Mouse (Mus musculus): Measurements from ENCODE around the gene Olfr324. TPM values are rescaled to one million over a fixed set of nuclear protein-coding genes. Genes with fewer than 3 reads are reported as not detected.
A peak's percentile ranks its signal among the peaks of the same experiment; 100 is the strongest.

Olfr324 gene
- polyA plus RNA-seq, 1 experiment from 2014 or later = 0.06 TPM

- Histone ChIP-seq H3K9me3 (no peaks in the 10 kb centered on the region), H3K27me3 (peaks cover 19% of the 10 kb centered on the region), H3K4me1 (replicated peaks) (peaks cover 13% of the 10 kb centered on the region), H3K4me3 (no peak overlapping the region), H3K4me2 (no peak overlapping the region), H3K36me3 (no peaks in the 10 kb centered on the region), H3K9ac (no peak overlapping the region), H3K27ac (replicated peaks) (no peak overlapping the region)
- ATAC-seq (ENCODE audit: low FRiP score, low read depth) = no peak
- 74% methylated on average over 7 of the region's 7 CpGs for WGBS
These were observed 43.3 kb downstream of the Olfr324 start for GRCm38 (mm10) chr11:58638176-58638701.

GRCm38 (mm10) chr11:58640272-58640867 lies 45.5 kb downstream of the Olfr324 start, which contains the start of gene Trim58:
Gene Trim58, plus strand, starts transcription at chr11:58640465.
- peak within 1 kb of the TSS; percentile 99 for H3K4me2 ChIP-seq
- peak within 1 kb of the TSS; percentile 48 for H3K4me3 ChIP-seq
- peak within 1 kb of the TSS; percentile 57 for H3K9ac ChIP-seq
- WGBS = 6% methylated on average over 34 of the region's 34 CpGs
- no peaks in the 10 kb centered on the region for H3K36me3 ChIP-seq
- H3K27ac ChIP-seq (replicated peaks) = no peak within 1 kb of the TSS
- H3K4me1 ChIP-seq (replicated peaks) = peaks cover 13% of the 10 kb centered on the region
- ATAC-seq (ENCODE audit: low FRiP score, low read depth) = peak; percentile 59; the same call in 1 of the 2 replicates
- no peaks in the 10 kb centered on the region for H3K9me3 ChIP-seq
- H3K27me3 ChIP-seq = peaks cover 19% of the 10 kb centered on the region

DNA sequence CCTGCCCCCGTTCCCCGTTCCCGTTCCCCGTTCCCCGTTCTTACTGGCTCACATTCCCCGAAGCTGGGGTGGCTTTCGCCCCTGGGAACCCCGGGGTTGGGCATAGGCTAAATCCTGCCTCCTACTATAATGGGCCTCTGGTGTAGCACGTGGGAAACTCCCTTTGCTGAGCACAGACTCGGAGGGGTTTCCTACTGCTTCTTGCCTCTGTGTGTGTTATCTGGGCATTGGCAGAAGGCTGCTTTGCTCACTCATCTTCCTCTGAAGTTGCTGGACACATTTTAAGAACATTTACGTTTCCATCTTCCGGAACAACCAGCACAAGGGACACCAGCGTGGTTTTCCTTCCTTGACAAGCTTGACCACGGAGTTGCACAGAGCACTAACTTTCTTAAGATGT lies 46.1 kb downstream of the Olfr324 start:
- H3K27ac ChIP-seq (replicated peaks) = no peak overlapping the region
- no peaks in the 10 kb centered on the region for H3K36me3 ChIP-seq
- H3K4me1 ChIP-seq (replicated peaks) = peaks cover 13% of the 10 kb centered on the region
- H3K27me3 ChIP-seq = peaks cover 19% of the 10 kb centered on the region
- ATAC-seq (ENCODE audit: low FRiP score, low read depth) = no peak
- H3K9ac ChIP-seq = peak overlapping the region; percentile 57; the same call in 1 of the 2 replicates
- peak overlapping the region; percentile 48 for H3K4me3 ChIP-seq
- H3K4me2 ChIP-seq = peak overlapping the region; percentile 99
- WGBS = 31% methylated on average over 14 of the region's 14 CpGs
- H3K9me3 ChIP-seq = no peaks in the 10 kb centered on the region

GRCm38 (mm10) chr11:58641638-58642358 lies 46.9 kb downstream of the Olfr324 start:
- no peak overlapping the region for H3K4me3 ChIP-seq
- no peak overlapping the region for H3K27ac ChIP-seq (replicated peaks)
- 86% methylated on average over 13 of the region's 13 CpGs for WGBS
- H3K27me3 ChIP-seq = peaks cover 19% of the 10 kb centered on the region
- no peaks in the 10 kb centered on the region for H3K9me3 ChIP-seq
- no peak overlapping the region for H3K9ac ChIP-seq
- H3K4me2 ChIP-seq = no peak overlapping the region
- H3K36me3 ChIP-seq = no peaks in the 10 kb centered on the region
- H3K4me1 ChIP-seq (replicated peaks) = peaks cover 13% of the 10 kb centered on the region
- no peak for ATAC-seq (ENCODE audit: low FRiP score, low read depth)

DNA sequence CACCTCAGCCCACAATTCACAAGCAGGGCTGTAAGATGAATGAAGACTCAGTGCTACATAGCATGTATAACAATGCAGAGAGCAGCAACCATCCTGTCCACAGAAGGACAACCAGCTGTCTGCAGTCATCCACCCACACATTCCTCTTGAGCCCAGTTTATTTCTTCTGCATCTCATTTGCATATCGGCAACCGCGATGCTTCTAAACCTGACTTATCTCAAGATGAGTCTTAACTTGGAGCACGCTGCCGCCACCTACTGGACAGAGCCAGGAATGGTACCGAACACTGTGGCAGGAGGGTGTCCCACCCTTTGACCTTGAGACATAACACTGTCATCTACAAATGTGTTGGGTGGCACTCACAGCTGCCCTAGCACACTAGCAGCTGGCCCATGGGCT lies 48.4 kb downstream of the Olfr324 start:
- WGBS = 44% methylated on average over 6 of the region's 6 CpGs
- H3K9ac ChIP-seq = no peak overlapping the region
- H3K4me3 ChIP-seq = no peak overlapping the region
- no peak overlapping the region for H3K27ac ChIP-seq (replicated peaks)
- peaks cover 13% of the 10 kb centered on the region for H3K4me1 ChIP-seq (replicated peaks)
- ATAC-seq (ENCODE audit: low FRiP score, low read depth) = no peak
- peaks cover 10% of the 10 kb centered on the region; the same call in 1 of the 2 replicates for H3K27me3 ChIP-seq
- H3K36me3 ChIP-seq = no peaks in the 10 kb centered on the region
- no peak overlapping the region for H3K4me2 ChIP-seq
- H3K9me3 ChIP-seq = no peaks in the 10 kb centered on the region

Other genes starting within 250 kb of the Olfr324 start
- 0.39 TPM in 1 of 2 replicates, not detected in the other for gene Lypd8, start 216.1 kb upstream of the Olfr324 start, polyA plus RNA-seq (2015; fragmentation: Nextera tagmentation; extraction: Ambion mirVana)
- gene 1810065E05Rik, start 174.0 kb upstream of the Olfr324 start, polyA plus RNA-seq (2015; fragmentation: Nextera tagmentation; extraction: Ambion mirVana) = not detected in 2 replicates
- not detected in 2 replicates for gene Gm12253, start 162.6 kb upstream of the Olfr324 start, polyA plus RNA-seq (2015; fragmentation: Nextera tagmentation; extraction: Ambion mirVana)
- not detected in 2 replicates for gene Lypd9, start 142.2 kb upstream of the Olfr324 start, polyA plus RNA-seq (2015; fragmentation: Nextera tagmentation; extraction: Ambion mirVana)
- not detected in 2 replicates for gene Olfr30, start 132.8 kb upstream of the Olfr324 start, polyA plus RNA-seq (2015; fragmentation: Nextera tagmentation; extraction: Ambion mirVana)
- not detected in 2 replicates for gene Olfr332, start 102.6 kb upstream of the Olfr324 start, polyA plus RNA-seq (2015; fragmentation: Nextera tagmentation; extraction: Ambion mirVana)
- not detected in 2 replicates for gene Olfr331, start 92.5 kb upstream of the Olfr324 start, polyA plus RNA-seq (2015; fragmentation: Nextera tagmentation; extraction: Ambion mirVana)
- not detected in 2 replicates for gene Olfr330, start 60.3 kb upstream of the Olfr324 start, polyA plus RNA-seq (2015; fragmentation: Nextera tagmentation; extraction: Ambion mirVana)
- gene Olfr329-ps, start 48.7 kb upstream of the Olfr324 start, polyA plus RNA-seq (2015; fragmentation: Nextera tagmentation; extraction: Ambion mirVana) = not detected in 2 replicates
- gene Olfr328, start 39.5 kb upstream of the Olfr324 start, polyA plus RNA-seq (2015; fragmentation: Nextera tagmentation; extraction: Ambion mirVana) = 0.14 TPM in 1 of 2 replicates, not detected in the other
- not detected in 2 replicates for gene Olfr224, start 24.6 kb upstream of the Olfr324 start, polyA plus RNA-seq (2015; fragmentation: Nextera tagmentation; extraction: Ambion mirVana)
- gene Olfr325, start 17.4 kb upstream of the Olfr324 start, polyA plus RNA-seq (2015; fragmentation: Nextera tagmentation; extraction: Ambion mirVana) = not detected in 2 replicates
- not detected in 2 replicates for gene 2210407C18Rik, start 21.0 kb downstream of the Olfr324 start, polyA plus RNA-seq (2015; fragmentation: Nextera tagmentation; extraction: Ambion mirVana)
- gene Olfr323, start 35.4 kb downstream of the Olfr324 start, polyA plus RNA-seq (2015; fragmentation: Nextera tagmentation; extraction: Ambion mirVana) = not detected in 2 replicates
- 0.10 TPM in 1 of 2 replicates, not detected in the other for gene Trim58, start 45.4 kb downstream of the Olfr324 start, polyA plus RNA-seq (2015; fragmentation: Nextera tagmentation; extraction: Ambion mirVana)
- not detected in 2 replicates for gene Olfr322, start 63.7 kb downstream of the Olfr324 start, polyA plus RNA-seq (2015; fragmentation: Nextera tagmentation; extraction: Ambion mirVana)
- gene Olfr320, start 86.0 kb downstream of the Olfr324 start, polyA plus RNA-seq (2015; fragmentation: Nextera tagmentation; extraction: Ambion mirVana) = not detected in 2 replicates
- not detected in 2 replicates for gene Olfr319, start 104.0 kb downstream of the Olfr324 start, polyA plus RNA-seq (2015; fragmentation: Nextera tagmentation; extraction: Ambion mirVana)
- gene Olfr318, start 128.9 kb downstream of the Olfr324 start, polyA plus RNA-seq (2015; fragmentation: Nextera tagmentation; extraction: Ambion mirVana) = not detected in 2 replicates
- 0.16 and 0.44 TPM in 2 replicates for gene Olfr317, start 144.1 kb downstream of the Olfr324 start, polyA plus RNA-seq (2015; fragmentation: Nextera tagmentation; extraction: Ambion mirVana)
- gene Olfr316, start 157.6 kb downstream of the Olfr324 start, polyA plus RNA-seq (2015; fragmentation: Nextera tagmentation; extraction: Ambion mirVana) = 0.05 TPM in 1 of 2 replicates, not detected in the other
- not detected in 2 replicates for gene Olfr315, start 178.1 kb downstream of the Olfr324 start, polyA plus RNA-seq (2015; fragmentation: Nextera tagmentation; extraction: Ambion mirVana)
- gene Olfr314, start 187.8 kb downstream of the Olfr324 start, polyA plus RNA-seq (2015; fragmentation: Nextera tagmentation; extraction: Ambion mirVana) = not detected in 2 replicates
- 9.9 and 10.7 TPM in 2 replicates for gene Fam183b, start 206.8 kb downstream of the Olfr324 start, polyA plus RNA-seq (2015; fragmentation: Nextera tagmentation; extraction: Ambion mirVana)
- not detected in 2 replicates for gene Olfr313, start 219.9 kb downstream of the Olfr324 start, polyA plus RNA-seq (2015; fragmentation: Nextera tagmentation; extraction: Ambion mirVana)
- gene Olfr312, start 234.1 kb downstream of the Olfr324 start, polyA plus RNA-seq (2015; fragmentation: Nextera tagmentation; extraction: Ambion mirVana) = not detected in 2 replicates
- not detected in 2 replicates for gene Olfr311, start 244.1 kb downstream of the Olfr324 start, polyA plus RNA-seq (2015; fragmentation: Nextera tagmentation; extraction: Ambion mirVana)

Measured in hindbrain, embryonic 15.5 days (tissue).